Mouse (Mus musculus): Measurements from ENCODE around the gene Scaf4.
A peak's percentile ranks its signal among the peaks of the same experiment; 100 is the strongest.
"Not testable (repeated sequence)": the region's sequence is repeated elsewhere in the genome, so short reads cannot be mapped to it uniquely, and the experiment has no call there.

The Scaf4 gene

GRCm38 (mm10) chr16:90239128-90239746 lies 45.1 kb downstream of the Scaf4 start:
- no peak for DNase-seq (ENCODE audit: low spot score in 2 of 2)

GRCm38 (mm10) chr16:90235188-90235587 lies 49.1 kb downstream of the Scaf4 start:
- no peak for DNase-seq (ENCODE audit: low spot score in 2 of 2)

- no peak for DNase-seq (ENCODE audit: low spot score in 2 of 2)
Measured at GRCm38 (mm10) chr16:90234617-90235016, 49.7 kb downstream of the Scaf4 start.

- no peak for DNase-seq (ENCODE audit: low spot score in 2 of 2)
Measured at GRCm38 (mm10) chr16:90233702-90234101, 50.6 kb downstream of the Scaf4 start.

- no peak for DNase-seq (ENCODE audit: low spot score in 2 of 2)
Measured at GRCm38 (mm10) chr16:90231302-90231701, 53.0 kb downstream of the Scaf4 start.

GRCm38 (mm10) chr16:90229897-90230296 lies 54.4 kb downstream of the Scaf4 start:
- DNase-seq (ENCODE audit: low spot score in 2 of 2): no peak

GRCm38 (mm10) chr16:90221441-90222070 lies 62.7 kb downstream of the Scaf4 start:
- no peak for DNase-seq (ENCODE audit: low spot score in 2 of 2)

GRCm38 (mm10) chr16:90220892-90221431 lies 63.3 kb downstream of the Scaf4 start:
- peak in 1 of 2 experiments; percentile 58 for DNase-seq (ENCODE audit: low spot score in 2 of 2)

- DNase-seq (ENCODE audit: low spot score in 2 of 2): peak; percentile 93 to 99
Measured at GRCm38 (mm10) chr16:90220026-90220891, 64.0 kb downstream of the Scaf4 start, which contains the start of gene Sod1. Gene Sod1, plus strand, starts transcription at chr16:90220754.

- not testable (repeated sequence) for DNase-seq (ENCODE audit: low spot score in 2 of 2)
Measured at GRCm38 (mm10) chr16:90219445-90219844, 64.9 kb downstream of the Scaf4 start.

- no peak for DNase-seq (ENCODE audit: low spot score in 2 of 2)
Measured at GRCm38 (mm10) chr16:90217926-90218325, 66.4 kb downstream of the Scaf4 start.

- no peak for DNase-seq (ENCODE audit: low spot score in 2 of 2)
Measured at GRCm38 (mm10) chr16:90217356-90217755, 66.9 kb downstream of the Scaf4 start.

GRCm38 (mm10) chr16:90216414-90216813 lies 67.9 kb downstream of the Scaf4 start:
- no peak for DNase-seq (ENCODE audit: low spot score in 2 of 2)

- not testable (repeated sequence) for DNase-seq (ENCODE audit: low spot score in 2 of 2)
Measured at GRCm38 (mm10) chr16:90215879-90216278, 68.4 kb downstream of the Scaf4 start.

- no peak for DNase-seq (ENCODE audit: low spot score in 2 of 2)
Measured at GRCm38 (mm10) chr16:90214731-90215565, 69.4 kb downstream of the Scaf4 start.

- DNase-seq (ENCODE audit: low spot score in 2 of 2): no peak
Measured at GRCm38 (mm10) chr16:90213477-90214339, 70.6 kb downstream of the Scaf4 start.

- DNase-seq (ENCODE audit: low spot score in 2 of 2): no peak
Measured at GRCm38 (mm10) chr16:90211767-90212166, 72.5 kb downstream of the Scaf4 start.

- DNase-seq (ENCODE audit: low spot score in 2 of 2): no peak
Measured at GRCm38 (mm10) chr16:90210717-90211116, 73.6 kb downstream of the Scaf4 start.

GRCm38 (mm10) chr16:90208996-90209395 lies 75.3 kb downstream of the Scaf4 start:
- DNase-seq (ENCODE audit: low spot score in 2 of 2): no peak

GRCm38 (mm10) chr16:90204868-90205267 lies 79.4 kb downstream of the Scaf4 start:
- no peak for DNase-seq (ENCODE audit: low spot score in 2 of 2)

Measured in urinary bladder, adult 18-20 months (tissue).